Mouse (Mus musculus) small intestine, adult 2 months (tissue): Measurements from ENCODE around the gene Edem2.

Experiments
- CTCF ChIP-seq: fragments of 200-500 bp; IDR thresholded peaks from 2 replicates; pipeline ENCODE4 v1.5.1; 2012; ENCODE audit warnings: low read depth, mild to moderate bottlenecking, control low read depth, inconsistent platforms, low read length, moderate library complexity, mixed read lengths; ENCODE audit not compliant: insufficient replicate concordance, insufficient read length; ENCODE audit errors: extremely low read depth
- POLR2A ChIP-seq: fragments of 200-500 bp; IDR thresholded peaks from 2 replicates; pipeline ENCODE4 v1.6.1; 2012; ENCODE audit warnings: low read depth, mild to moderate bottlenecking, control low read depth, inconsistent platforms, low read length, moderate library complexity

DNA sequence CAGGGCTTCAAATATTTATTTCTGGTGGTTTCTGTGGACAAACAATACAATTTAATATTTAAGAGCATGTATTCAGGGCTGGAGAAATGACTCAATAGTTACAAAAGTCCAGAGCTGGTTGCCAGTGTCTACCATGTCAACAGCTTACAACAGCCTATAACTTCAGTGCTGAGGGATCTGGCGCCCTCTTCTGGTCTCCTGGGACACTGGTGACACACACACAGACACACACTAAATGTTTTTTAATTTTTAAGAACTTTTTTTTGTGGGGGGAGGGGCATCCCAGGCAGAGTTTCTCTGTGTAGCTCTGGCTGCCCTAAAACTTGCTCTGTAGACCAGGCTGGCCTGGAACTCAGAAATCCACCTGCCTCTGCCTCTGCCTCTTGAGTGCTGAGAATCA lies 26.5 kb upstream of the Edem2 start:
- TF ChIP-seq POLR2A (no peak), CTCF (peak; percentile 58; the same call in 1 of the 2 replicates)
